Mouse (Mus musculus) bone marrow macrophage, adult 2 months (primary cell): ENCODE measurements around the gene Zfp775.

Experiments
- CTCF ChIP-seq: IDR thresholded peaks from 2 replicates; pipeline ENCODE4 v1.5.1; 2012; ENCODE audit warnings: low read depth, mild to moderate bottlenecking, low read length, moderate library complexity
- POLR2A ChIP-seq: IDR thresholded peaks from 2 replicates; pipeline ENCODE4 v1.6.1; 2012; ENCODE audit warnings: mild to moderate bottlenecking, low read depth, low read length, borderline replicate concordance

GRCm38 (mm10) chr6:48626464-48626863 lies 24.6 kb downstream of the Zfp775 start, which contains the start of gene AI854703:
- no peak for TF ChIP-seq CTCF
- no peak for TF ChIP-seq POLR2A
